Mouse (Mus musculus) CH12.LX (cell line): Measurements from ENCODE around the gene Bloc1s6. TPM values are rescaled to one million over a fixed set of nuclear protein-coding genes. Genes with fewer than 3 reads are reported as not detected.

Experiments
- DNase-seq: peaks from one replicate; pipeline ENCODE4 v3.0.0-alpha.2; 2013; ENCODE audit errors: extremely low read depth
- H3K27ac ChIP-seq: 2 replicates; pipeline ENCODE4 v1.5.1; 2012; ENCODE audit warnings: low read depth, mild to moderate bottlenecking, control low read depth, moderate library complexity; ENCODE audit not compliant: insufficient read depth
- H3K27me3 ChIP-seq: replicated peaks from 2 replicates; pipeline ENCODE3; 2012; ENCODE audit warnings: inconsistent platforms
- H3K36me3 ChIP-seq, 2 experiments: replicated peaks in 1 of 2; 2 replicates each; pipeline versions ENCODE3 to v1.6.1; 2012; ENCODE audit warnings: inconsistent platforms in 1 of 2, low read length in 1 of 2, mild to moderate bottlenecking in 1 of 2, mixed read lengths in 1 of 2, moderate library complexity in 1 of 2; ENCODE audit not compliant: control insufficient read depth in 1 of 2, insufficient read depth in 1 of 2
- H3K4me1 ChIP-seq, 2 experiments: 2 replicates each; pipeline ENCODE4 v1.6.1; 2012; ENCODE audit warnings: inconsistent platforms in 1 of 2, moderate library complexity in 1 of 2; ENCODE audit not compliant: insufficient read depth in 2 of 2, control insufficient read depth in 1 of 2
- H3K4me2 ChIP-seq: 2 replicates; pipeline ENCODE4 v1.6.1; 2012; ENCODE audit warnings: low read depth, mild to moderate bottlenecking, control low read depth; ENCODE audit not compliant: poor library complexity, insufficient read depth, severe bottlenecking
- H3K4me3 ChIP-seq, 3 experiments: fragments of 150-350 bp in 1 of 3; sonication (generic) in 1 of 3; replicated peaks in 1 of 3; 2 replicates each; pipeline versions ENCODE3 to v1.5.1; 2011 to 2012; ENCODE audit warnings: low read depth in 2 of 3, low read length in 2 of 3, mild to moderate bottlenecking in 2 of 3, moderate library complexity in 2 of 3, control low read depth in 1 of 3, improper control_type of control experiment in 1 of 3, inconsistent platforms in 1 of 3, mixed read lengths in 1 of 3; ENCODE audit not compliant: poor library complexity in 1 of 3
- H3K79me2 ChIP-seq: replicated peaks from 2 replicates; pipeline ENCODE4 v1.6.1; 2012; ENCODE audit warnings: mild to moderate bottlenecking, moderate library complexity; ENCODE audit not compliant: control insufficient read depth, poor library complexity, insufficient read depth, severe bottlenecking; ENCODE audit errors: extremely low read depth
- H3K9ac ChIP-seq: 2 replicates; pipeline ENCODE4 v1.6.1; 2012; ENCODE audit warnings: low read depth, mild to moderate bottlenecking, control low read depth, moderate library complexity; ENCODE audit not compliant: insufficient read depth
- H3K9me3 ChIP-seq: replicated peaks from 2 replicates; pipeline ENCODE3; 2012; ENCODE audit warnings: low read length, inconsistent platforms, mixed read lengths
- BHLHE40 ChIP-seq: IDR thresholded peaks from 2 replicates; pipeline ENCODE4 v1.6.1; 2011; ENCODE audit warnings: mild to moderate bottlenecking, low read depth, low read length, improper control_type of control experiment
- CHD2 ChIP-seq: IDR thresholded peaks from 2 replicates; pipeline ENCODE4 v1.6.1; 2011; ENCODE audit warnings: low read length, improper control_type of control experiment
- CTCF ChIP-seq, 2 experiments: IDR thresholded peaks in 1 of 2; conservative IDR thresholded peaks in 1 of 2; 2 replicates each; pipeline ENCODE4 v1.5.1; 2011 to 2012; ENCODE audit warnings: low read depth in 2 of 2, low read length in 2 of 2, improper control_type of control experiment in 1 of 2, inconsistent platforms in 1 of 2, mild to moderate bottlenecking in 1 of 2, moderate library complexity in 1 of 2
- HCFC1 ChIP-seq: IDR thresholded peaks from 2 replicates; pipeline ENCODE4 v1.6.1; 2012; ENCODE audit warnings: low read depth, mild to moderate bottlenecking, inconsistent platforms, low read length, improper control_type of control experiment
- JUN ChIP-seq: IDR thresholded peaks from 2 replicates; pipeline ENCODE4 v1.6.1; 2011; ENCODE audit warnings: low read depth, mild to moderate bottlenecking, low read length, improper control_type of control experiment, moderate library complexity; ENCODE audit not compliant: insufficient read depth
- JUND ChIP-seq: conservative IDR thresholded peaks from 2 replicates; pipeline ENCODE4 v1.6.1; 2011; ENCODE audit warnings: low read depth, low read length, improper control_type of control experiment
- MAZ ChIP-seq: IDR thresholded peaks from 2 replicates; pipeline ENCODE4 v1.6.1; 2012; ENCODE audit warnings: low read depth, mild to moderate bottlenecking, inconsistent platforms, low read length, improper control_type of control experiment, moderate library complexity
- MYC ChIP-seq: IDR thresholded peaks from 2 replicates; pipeline ENCODE4 v1.6.1; 2011; ENCODE audit warnings: low read depth, mild to moderate bottlenecking, improper control_type of control experiment, low read length
- ZKSCAN1 ChIP-seq: IDR thresholded peaks from 2 replicates; pipeline ENCODE4 v1.6.1; 2012; ENCODE audit warnings: low read depth, inconsistent platforms, low read length, improper control_type of control experiment, borderline replicate concordance
- ZNF384 ChIP-seq: IDR thresholded peaks from 2 replicates; pipeline ENCODE4 v1.6.1; 2012; ENCODE audit warnings: low read depth, low read length, improper control_type of control experiment, inconsistent platforms
- dilution Hi-C: fragments of 300-500 bp; cut with MboI; formaldehyde crosslinking; loops from 2 replicates; pipeline ENCODE4 v1.14.3; 2020; ENCODE audit warnings: low sequenced_read_pairs; ENCODE audit not compliant: extremely low pct_unique_long_range_greater_than_20kb, extremely low pct_ligation_motif_present
- in situ Hi-C: fragments of 300-500 bp; cut with MboI; formaldehyde crosslinking; loops from 3 replicates; pipeline ENCODE4 v1.14.3; 2019; ENCODE audit warnings: low sequenced_read_pairs, low pct_ligation_motif_present, low pct_unique_long_range_greater_than_20kb, mixed read lengths
- polyA plus RNA-seq: library from polyadenylated mRNA; unstranded; fragments of >175 nt; gene quantifications from 2 replicates; pipeline ENCODE4 v1.2.1, GENCODE M21; 2012; ENCODE audit warnings: low read depth; ENCODE audit not compliant: insufficient read length
- total RNA-seq, 2 experiments: library from RNA; depleted of rRNA; stranded (reverse); fragments of 300-350 nt in 1 of 2; fragments of >200 nt in 1 of 2; gene quantifications; 2 replicates each; pipeline ENCODE4 v1.2.3; 2012 to 2014

Gene Bloc1s6
- total and polyA plus RNA-seq, 3 experiments: 25.5 to 60.3 (median 42.0) TPM

DNA sequence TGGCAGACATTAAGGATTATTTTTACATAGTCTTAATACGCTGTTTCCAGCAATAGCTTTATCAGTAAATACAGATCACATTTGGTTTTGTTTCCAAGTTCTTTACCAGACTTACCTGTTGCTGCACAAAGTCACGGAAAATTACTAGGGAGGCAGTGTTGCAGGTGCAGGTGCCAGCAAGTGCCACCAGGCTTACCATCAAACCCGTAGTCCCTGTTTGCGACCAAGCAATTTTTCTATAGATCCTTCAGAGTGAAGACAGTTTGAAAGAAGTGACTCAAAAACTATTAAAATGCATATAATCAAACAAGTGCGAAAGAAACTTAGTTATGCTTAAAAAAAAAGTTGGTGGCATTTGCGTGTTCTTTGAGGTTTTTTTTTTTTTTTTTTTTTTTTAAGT, 26.2 kb downstream of the Bloc1s6 start:
- Histone ChIP-seq H3K4me2 (no peak overlapping the region; the same call in 1 of the 2 replicates), H3K9me3 (no peaks in the 10 kb centered on the region), H3K4me3 (no peak overlapping the region), H3K36me3 (no peaks in the 10 kb centered on the region), H3K9ac (no peak overlapping the region), H3K4me1 (peaks cover 0 to 2% of the 10 kb centered on the region in 2 experiments; a peak in 1 of 4 replicates), H3K27me3 (peaks cover 2% of the 10 kb centered on the region), H3K79me2 (no peaks in the 10 kb centered on the region), H3K27ac (no peak overlapping the region)
- peak; percentile 42; the same call in 1 of the 2 replicates for TF ChIP-seq ZNF384
- no peak for TF ChIP-seq MAZ
- TF ChIP-seq CTCF (conservative IDR thresholded peaks at IDR 0.05 in 1 of 2, IDR thresholded peaks at IDR 0.05 in 1 of 2; ENCODE audit: low read depth in 2 of 2, low read length in 2 of 2): no peak
- TF ChIP-seq BHLHE40: no peak
- TF ChIP-seq JUN: no peak
- in situ Hi-C loops: no loop called here
- DNase-seq: no peak
- dilution Hi-C loops: no loop called here

DNA sequence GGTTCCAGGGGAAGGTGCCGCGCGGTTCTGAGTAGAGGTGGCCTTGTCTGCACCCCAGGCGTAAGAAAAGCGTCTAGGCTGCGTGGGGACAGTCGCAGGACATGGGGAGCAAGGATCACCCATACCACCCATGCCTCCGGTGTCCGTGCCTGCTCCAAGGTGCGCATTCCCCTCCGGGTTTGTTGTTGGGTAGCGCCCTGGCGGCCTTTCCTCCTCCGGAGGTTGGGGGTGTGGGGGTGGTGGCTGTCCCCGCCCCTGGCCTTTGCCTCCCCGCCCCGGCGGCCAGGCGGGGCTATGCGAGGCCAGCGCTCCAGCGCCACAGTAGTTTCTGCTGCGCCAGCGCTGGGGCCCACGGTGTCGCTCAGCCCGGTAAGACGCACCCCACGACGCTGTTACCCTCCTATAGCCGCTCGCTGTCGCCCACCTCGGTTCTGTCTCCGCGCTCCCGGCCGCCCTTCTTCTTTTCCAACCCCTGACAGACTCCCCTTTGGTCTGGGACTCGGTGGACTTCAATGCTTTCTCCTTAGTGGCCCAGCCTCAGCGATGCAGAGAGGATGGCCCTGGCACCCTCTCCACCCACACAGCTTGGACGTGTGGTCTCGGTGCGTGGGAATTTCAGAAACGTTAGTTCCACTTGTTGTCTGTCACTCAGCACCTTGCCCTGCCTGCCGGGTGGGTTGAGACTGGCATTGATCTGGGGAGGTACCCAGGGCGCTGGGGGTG, 26.9 kb downstream of the Bloc1s6 start, which contains the start of gene Sqor:
Gene Sqor, plus strand, starts transcription at position 167 of the 723 bp plus-strand sequence.
- Histone ChIP-seq H3K27me3 (peaks cover 2% of the 10 kb centered on the region), H3K4me1 (peaks cover 0 to 2% of the 10 kb centered on the region in 2 experiments; a peak in 1 of 4 replicates), H3K79me2 (no peaks in the 10 kb centered on the region), H3K9ac (no peak within 1 kb of the TSS), H3K4me2 (peak within 1 kb of the TSS; percentile 56), H3K4me3 (peak within 1 kb of the TSS in 1 of 3 experiments; percentile 31), H3K27ac (no peak within 1 kb of the TSS), H3K9me3 (no peaks in the 10 kb centered on the region), H3K36me3 (no peaks in the 10 kb centered on the region)
- dilution Hi-C loops (no loop called here), in situ Hi-C loops (no loop called here)
- TF ChIP-seq CHD2: no peak
- no peak for TF ChIP-seq MYC
- no peak for TF ChIP-seq JUN
- no peak for TF ChIP-seq BHLHE40
- TF ChIP-seq ZNF384: no peak
- TF ChIP-seq JUND: no peak
- TF ChIP-seq ZKSCAN1: no peak
- DNase-seq: no peak

DNA sequence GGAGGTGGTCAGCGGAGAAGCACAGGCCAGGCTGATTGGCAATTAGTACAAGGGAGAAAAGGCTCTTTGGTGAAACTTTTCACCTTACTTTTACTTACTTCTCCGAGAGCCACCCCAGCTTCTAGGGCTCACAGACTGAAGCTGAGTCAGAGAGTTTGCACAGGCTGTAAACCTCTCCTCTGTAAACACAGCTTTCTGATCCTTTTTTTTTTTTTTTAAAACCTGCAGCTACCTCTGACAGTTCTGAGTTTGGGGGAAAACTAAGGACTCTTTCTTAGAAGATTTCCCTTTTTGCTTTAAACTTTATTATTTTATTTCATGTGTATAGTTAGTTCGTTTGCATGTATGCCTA, 27.5 kb downstream of the Bloc1s6 start:
- dilution Hi-C loops: no loop called here
- no peak overlapping the region for H3K9ac ChIP-seq
- peaks cover 0 to 2% of the 10 kb centered on the region in 2 experiments; a peak in 1 of 4 replicates for H3K4me1 ChIP-seq
- H3K27ac ChIP-seq: no peak overlapping the region
- H3K9me3 ChIP-seq: no peaks in the 10 kb centered on the region
- peaks cover 2% of the 10 kb centered on the region for H3K27me3 ChIP-seq
- TF ChIP-seq JUN (no peak), HCFC1 (no peak), ZNF384 (no peak), MAZ (no peak), MYC (no peak), CTCF (conservative IDR thresholded peaks at IDR 0.05 in 1 of 2, IDR thresholded peaks at IDR 0.05 in 1 of 2; ENCODE audit: low read depth in 2 of 2, low read length in 2 of 2) (no peak)
- H3K4me3 ChIP-seq: peak overlapping the region in 1 of 3 experiments; percentile 31
- in situ Hi-C loops: no loop called here
- no peaks in the 10 kb centered on the region for H3K79me2 ChIP-seq
- DNase-seq: no peak
- H3K36me3 ChIP-seq: no peaks in the 10 kb centered on the region
- H3K4me2 ChIP-seq: peak overlapping the region; percentile 56
